Mouse (Mus musculus) liver, adult 2 months (tissue): Measurements from ENCODE around the gene Dtd1.

Experiments used
- CTCF ChIP-seq: fragments of 200-500 bp; IDR thresholded peaks from 2 replicates; pipeline ENCODE4 v1.5.1; 2011; ENCODE audit warnings: low read depth, low read length, control low read depth
- POLR2A ChIP-seq: fragments of 200-500 bp; IDR thresholded peaks from 2 replicates; pipeline ENCODE4 v1.6.1; 2011; ENCODE audit warnings: low read length, control low read depth; ENCODE audit not compliant: insufficient read depth; ENCODE audit errors: extremely low read depth

DNA sequence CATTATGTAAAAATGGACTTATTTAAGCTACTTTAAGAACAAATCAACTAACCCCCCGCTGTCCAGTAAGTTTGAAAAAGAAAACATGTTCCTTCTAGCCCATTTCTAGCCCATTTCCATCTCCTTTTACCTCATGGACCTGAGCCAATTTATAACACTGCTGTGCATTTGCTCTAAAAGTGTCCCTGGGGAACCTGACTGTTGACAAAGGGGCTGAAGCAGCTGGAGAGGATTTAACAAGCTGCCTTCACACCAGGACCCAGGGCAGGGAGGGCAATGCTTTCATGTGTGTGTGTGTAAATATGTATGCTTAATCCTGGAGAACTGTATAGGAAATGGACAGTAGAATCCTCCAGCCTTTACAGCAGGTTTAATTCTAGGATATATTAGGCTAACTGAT lies 109.6 kb downstream of the Dtd1 start:
- TF ChIP-seq CTCF (no peak), POLR2A (no peak)
